Mouse (Mus musculus): ENCODE results near the gene Atl2.

Gene Atl2

DNA sequence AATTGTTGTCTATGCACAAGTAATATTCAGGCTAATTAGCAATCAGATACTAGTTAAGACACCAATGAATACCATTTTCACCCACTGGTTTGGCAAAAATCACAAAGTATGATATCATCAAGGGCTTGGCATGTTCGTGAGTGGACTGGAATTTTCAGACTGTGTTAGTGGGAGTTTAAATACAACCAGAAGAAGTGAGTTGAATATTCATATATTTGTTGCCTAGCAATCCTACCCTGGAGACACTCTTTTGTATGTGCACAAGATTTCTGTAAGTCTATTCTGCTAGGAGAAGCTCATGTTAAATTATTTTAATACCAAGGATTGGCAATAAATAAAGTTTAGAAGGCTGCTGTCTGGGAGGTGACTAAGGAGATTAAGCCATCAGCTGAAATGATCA is 71.5 kb downstream of the Atl2 start:
- DNase-seq (ENCODE audit: low spot score in 2 of 2) = no peak

- DNase-seq (ENCODE audit: low spot score in 2 of 2) = no peak
These were observed 77.0 kb downstream of the Atl2 start for GRCm38 (mm10) chr17:79818884-79819283.

GRCm38 (mm10) chr17:79817995-79818394 is 77.9 kb downstream of the Atl2 start:
- DNase-seq (ENCODE audit: low spot score in 2 of 2) = no peak

- no peak for DNase-seq (ENCODE audit: low spot score in 2 of 2)
These were observed 78.4 kb downstream of the Atl2 start for GRCm38 (mm10) chr17:79817551-79817950.

DNA sequence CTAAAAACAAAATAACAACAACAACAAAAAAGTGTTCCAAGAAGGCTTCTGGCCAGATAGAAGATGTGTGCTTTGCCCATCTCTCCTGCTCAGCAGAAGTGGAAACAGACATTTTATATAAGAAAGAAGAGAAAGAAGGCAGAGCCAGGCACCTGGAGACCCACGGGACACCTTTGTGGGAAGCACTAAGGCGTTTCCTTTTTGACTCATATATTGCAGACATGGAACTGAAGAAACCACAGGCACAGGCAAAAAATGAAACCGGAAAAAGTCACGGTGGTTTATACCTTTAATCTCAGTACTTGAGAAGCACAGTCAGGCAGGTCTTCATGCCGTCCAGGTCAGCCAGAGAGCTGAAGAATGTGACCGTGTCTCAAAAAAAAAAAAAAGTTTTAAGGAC is 79.0 kb downstream of the Atl2 start:
- DNase-seq (ENCODE audit: low spot score in 2 of 2) = no peak

- no peak for DNase-seq (ENCODE audit: low spot score in 2 of 2)
These were observed 85.5 kb downstream of the Atl2 start for GRCm38 (mm10) chr17:79810421-79810820.

DNA sequence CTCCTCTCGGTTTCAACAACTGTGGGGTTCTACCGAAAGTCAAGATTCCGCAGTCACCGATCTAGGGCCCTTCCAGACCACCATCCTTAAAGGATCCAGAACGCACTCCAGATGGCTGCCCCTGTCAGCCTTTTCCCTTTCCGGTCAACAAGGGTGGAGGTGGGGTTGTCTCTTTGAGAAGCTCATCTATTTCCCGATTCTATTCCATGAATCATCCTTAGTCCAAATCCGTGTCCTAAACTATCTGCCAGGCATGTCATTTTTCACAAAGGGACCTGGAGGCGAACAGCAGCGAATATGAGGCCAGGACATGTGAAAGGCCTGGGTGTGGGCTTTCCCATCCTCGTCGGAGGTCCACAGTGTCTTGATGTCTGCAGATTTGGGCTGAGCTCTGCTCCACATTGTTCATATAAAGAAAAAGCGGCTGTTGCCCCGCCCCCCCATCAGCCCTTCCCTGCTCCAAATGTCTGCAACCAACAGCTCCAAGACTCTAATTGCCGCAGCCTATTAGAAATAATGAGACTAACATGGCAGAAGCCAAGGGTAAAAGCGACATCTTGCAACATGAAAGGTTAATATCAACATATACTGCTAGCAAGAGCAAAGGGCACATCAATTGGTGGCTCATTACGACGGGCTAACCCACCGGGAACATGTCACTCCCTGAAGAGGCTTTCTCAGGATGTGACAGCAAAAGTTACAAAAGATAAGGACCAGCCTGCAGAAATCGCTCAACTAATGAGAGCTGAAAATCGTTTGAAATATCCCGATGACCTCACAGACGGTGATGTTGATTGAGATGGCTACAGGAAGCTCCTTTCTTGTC is 86.2 kb downstream of the Atl2 start:
- DNase-seq (ENCODE audit: low spot score in 2 of 2) = no peak

GRCm38 (mm10) chr17:79807237-79807930 is 88.5 kb downstream of the Atl2 start:
- no peak for DNase-seq (ENCODE audit: low spot score in 2 of 2)

GRCm38 (mm10) chr17:79804747-79805146 is 91.2 kb downstream of the Atl2 start:
- DNase-seq (ENCODE audit: low spot score in 2 of 2) = no peak

DNA sequence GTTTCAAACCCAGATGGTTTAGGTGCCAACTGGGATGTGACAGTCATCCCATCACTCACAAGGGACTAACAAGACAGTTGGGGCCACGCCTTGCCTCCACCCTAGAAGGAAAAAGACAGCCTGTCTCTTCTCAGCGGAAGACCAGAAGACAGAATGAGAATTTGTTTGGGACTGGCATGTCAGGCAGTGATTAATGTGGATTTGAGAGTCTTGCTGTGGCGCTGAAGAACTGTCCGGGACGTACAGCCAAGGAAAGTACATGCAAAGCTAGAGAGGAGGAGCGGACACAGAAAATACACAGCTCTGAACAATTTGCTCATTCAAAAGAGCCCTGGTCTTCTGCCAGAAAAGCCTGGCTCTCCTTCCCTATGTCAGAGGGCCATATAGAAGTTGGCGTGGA is 93.9 kb downstream of the Atl2 start:
- no peak for DNase-seq (ENCODE audit: low spot score in 2 of 2)

DNA sequence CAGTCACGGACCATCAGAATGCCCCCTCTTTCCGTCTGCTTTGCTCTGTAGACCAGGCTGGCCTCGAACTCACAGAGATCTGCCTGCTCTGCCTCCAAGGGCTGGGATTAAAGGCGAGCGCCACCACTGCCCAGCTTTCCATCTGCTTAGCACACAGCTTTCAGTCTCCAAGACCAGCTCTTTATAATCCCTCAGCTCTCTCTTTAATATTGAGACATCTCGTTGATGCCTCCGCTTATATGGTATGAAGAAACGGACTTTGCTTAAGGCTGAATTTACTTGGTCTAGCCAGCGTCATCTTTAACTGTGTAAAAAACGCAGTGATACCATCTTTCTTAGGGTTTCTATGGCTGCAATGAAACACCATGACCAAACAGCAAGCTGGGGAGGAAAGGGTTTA is 97.1 kb downstream of the Atl2 start:
- DNase-seq (ENCODE audit: low spot score in 2 of 2) = no peak

Data from frontal cortex, postnatal 10 days (tissue).